16 mouse cellular contexts compared by ENCODE assay signal in the genomic region with DNA sequence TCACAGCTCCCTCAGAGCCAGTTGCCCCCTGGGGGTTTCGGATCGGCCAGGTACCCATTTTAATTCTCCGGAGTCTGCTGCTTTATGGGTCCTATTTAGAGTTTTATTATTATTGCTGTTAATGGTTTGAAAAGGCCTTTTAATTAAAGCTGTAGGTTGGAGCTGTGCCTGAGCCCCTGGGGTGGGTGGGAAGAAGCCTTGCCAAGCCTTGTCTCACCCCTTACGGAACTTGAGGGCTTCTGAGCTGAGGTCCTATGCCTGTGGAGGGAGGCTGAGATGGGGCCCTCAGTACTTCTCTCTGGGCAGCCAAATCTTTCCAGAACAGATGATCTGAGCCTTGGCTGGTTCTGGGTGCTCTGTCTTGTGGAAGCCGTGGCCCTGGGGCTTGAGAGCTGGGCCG. TPM values are rescaled to one million over a fixed set of nuclear protein-coding genes. Genes with fewer than 3 reads are reported as not detected.
DNase-seq lines count a peak whose midpoint lies in the region; ATAC-seq and TF ChIP-seq lines count a peak whose summit lies in the region.
"Had no signal": no experiment of that assay in that cellular context is flagged by ENCODE, and none has a peak within 500 bp of the region (broad histone marks: within the 10 kb centered on the region; RNA-seq: fewer than 3 reads in every experiment).

No protein-coding gene starts in this region.

- 39% methylated on average over 6 of the region's 6 CpGs for WGBS in forebrain, embryonic 16.5 days
- WGBS in forebrain, embryonic 11.5 days, result 69% methylated on average over 6 of the region's 6 CpGs
- whole genome bisulfite sequencing in olfactory bulb, adult 2 months, result 28% methylated on average over 6 of the region's 6 CpGs

- ATAC-seq in forebrain, embryonic 16.5 days, result peak; percentile 79
- ATAC-seq in forebrain, embryonic 11.5 days (replicated peaks; ENCODE audit: low FRiP score), result no peak
- ATAC-seq: intestine, embryonic 16.5 days had no signal

- no peak overlapping the region; the same call in 1 of the 2 replicates for H3K27ac ChIP-seq in forebrain, embryonic 16.5 days (ENCODE audit: low read length)
- H3K27ac ChIP-seq in forebrain, embryonic 11.5 days (ENCODE audit: low read depth, low read length), result no peak overlapping the region
- H3K27ac ChIP-seq in olfactory bulb, adult 2 months (ENCODE audit: insufficient read depth, low read depth, low read length), result 0 out of 2 replicates have a peak overlapping the region, but pooled peaks have one; percentile 4
- H3K27ac ChIP-seq: embryonic facial prominence, embryonic 12.5 days; heart, embryonic 13.5 days; hindbrain, embryonic 15.5 days had no signal

- DNase-seq in cerebellum, postnatal 25 days, result peak; percentile 23 to 57
- no peak for DNase-seq in cerebellum, adult 11 months
- DNase-seq in forebrain, embryonic 11.5 days (ENCODE audit: low spot score), result no peak
- DNase-seq: adrenal gland, adult 2 months; adrenal gland, postnatal 25 days; cerebellum, adult 18-20 months; gastrocnemius, postnatal 36 days; heart, adult 11 months; heart, postnatal 36 days had no signal

- H3K27me3 ChIP-seq in forebrain, embryonic 16.5 days (replicated peaks; ENCODE audit: control insufficient read depth, insufficient read depth, low read length), result no peaks in the 10 kb centered on the region
- H3K27me3 ChIP-seq in forebrain, embryonic 11.5 days (ENCODE audit: control insufficient read depth, insufficient read depth, low read length), result no peaks in the 10 kb centered on the region
- peaks cover 16% of the 10 kb centered on the region for H3K27me3 ChIP-seq in E14TG2a.4 (ENCODE audit: insufficient read depth, low read length)
- H3K27me3 ChIP-seq: embryonic facial prominence, embryonic 12.5 days; hindbrain, embryonic 15.5 days had no signal

- peaks cover 14% of the 10 kb centered on the region for H3K4me1 ChIP-seq in forebrain, embryonic 16.5 days (replicated peaks; ENCODE audit: control insufficient read depth, insufficient read depth, low read length)
- peaks cover 5% of the 10 kb centered on the region; the same call in 1 of the 2 replicates for H3K4me1 ChIP-seq in forebrain, embryonic 11.5 days (replicated peaks; ENCODE audit: control insufficient read depth, insufficient read depth, low read length)
- H3K4me1 ChIP-seq in E14TG2a.4 (replicated peaks; ENCODE audit: low read depth, low read length), result peaks cover 96% of the 10 kb centered on the region
- peaks cover 75% of the 10 kb centered on the region for H3K4me1 ChIP-seq in olfactory bulb, adult 2 months (ENCODE audit: control insufficient read depth, insufficient read depth, low read length)
- H3K4me1 ChIP-seq: embryonic facial prominence, embryonic 12.5 days; heart, embryonic 13.5 days had no signal

- H3K4me3 ChIP-seq in forebrain, embryonic 16.5 days (replicated peaks; ENCODE audit: low read length), result no peak overlapping the region
- H3K4me3 ChIP-seq in forebrain, embryonic 11.5 days (ENCODE audit: low read depth, low read length), result no peak overlapping the region
- peak overlapping the region; percentile 60; the same call in 1 of the 2 replicates for H3K4me3 ChIP-seq in E14TG2a.4 (replicated peaks; ENCODE audit: low read length)
- H3K4me3 ChIP-seq in olfactory bulb, adult 2 months (ENCODE audit: insufficient read depth, low read depth, low read length), result no peak overlapping the region
- H3K4me3 ChIP-seq: embryonic facial prominence, embryonic 12.5 days; heart, embryonic 13.5 days; hindbrain, embryonic 15.5 days had no signal

- no peaks in the 10 kb centered on the region for H3K36me3 ChIP-seq in forebrain, embryonic 16.5 days (ENCODE audit: control insufficient read depth, insufficient read depth)
- no peaks in the 10 kb centered on the region for H3K36me3 ChIP-seq in forebrain, embryonic 11.5 days (ENCODE audit: control insufficient read depth, insufficient read depth, low read length)
- H3K36me3 ChIP-seq in E14TG2a.4 (ENCODE audit: insufficient read depth, low read length), result no peaks in the 10 kb centered on the region
- H3K36me3 ChIP-seq: embryonic facial prominence, embryonic 12.5 days; heart, embryonic 13.5 days; hindbrain, embryonic 15.5 days had no signal

- no peaks in the 10 kb centered on the region for H3K9me3 ChIP-seq in forebrain, embryonic 16.5 days (ENCODE audit: control insufficient read depth, low read length)
- no peaks in the 10 kb centered on the region; the same call in 1 of the 2 replicates for H3K9me3 ChIP-seq in forebrain, embryonic 11.5 days (ENCODE audit: control insufficient read depth, low read length)
- H3K9me3 ChIP-seq in E14TG2a.4 (ENCODE audit: low read length), result no peaks in the 10 kb centered on the region
- H3K9me3 ChIP-seq: embryonic facial prominence, embryonic 12.5 days; heart, embryonic 13.5 days; hindbrain, embryonic 15.5 days had no signal

- no peak overlapping the region for H3K4me2 ChIP-seq in forebrain, embryonic 16.5 days (ENCODE audit: low read length)
- no peak overlapping the region for H3K4me2 ChIP-seq in forebrain, embryonic 11.5 days (ENCODE audit: low read depth, low read length, severe bottlenecking)
- H3K4me2 ChIP-seq: embryonic facial prominence, embryonic 12.5 days; heart, embryonic 13.5 days; hindbrain, embryonic 15.5 days had no signal

- TF ChIP-seq POLR2A in olfactory bulb, adult 2 months (IDR thresholded peaks at IDR 0.05; ENCODE audit: insufficient read depth, low read depth, low read length), result no peak

- TF ChIP-seq CTCF in E14TG2a.4 (conservative IDR thresholded peaks at IDR 0.05; ENCODE audit: low read length), result no peak
- no peak for TF ChIP-seq CTCF in olfactory bulb, adult 2 months (IDR thresholded peaks at IDR 0.05; ENCODE audit: insufficient read depth, low read depth, low read length)

- 0 out of 2 replicates have a peak overlapping the region, but pooled peaks have one; percentile 4 for H3K9ac ChIP-seq in forebrain, embryonic 16.5 days (replicated peaks; ENCODE audit: low read depth, low read length)
- H3K9ac ChIP-seq in forebrain, embryonic 11.5 days (ENCODE audit: low read length), result no peak overlapping the region
- H3K9ac ChIP-seq: embryonic facial prominence, embryonic 12.5 days; heart, embryonic 13.5 days; hindbrain, embryonic 15.5 days had no signal

RNA-seq across cellular contexts. Expression of gene Dlgap4, which starts 31.6 kb away (rescaled TPM):
- 342 and 361 TPM in 2 replicates for polyA plus RNA-seq in forebrain, embryonic 16.5 days (2015; fragmentation: Nextera tagmentation; extraction: Ambion mirVana)
- 140 and 163 TPM in 2 replicates for polyA plus RNA-seq in forebrain, embryonic 11.5 days (2014; fragmentation: Nextera tagmentation; extraction: Ambion mirVana)
- polyA plus RNA-seq in olfactory bulb, adult 2 months (2012; ENCODE audit: insufficient read depth, insufficient read length, low replicate concordance, missing spikeins), result not detected in 2 replicates

Comparison
In these comparisons a context has a peak if more than half of its experiments do, and no peak if none do; other contexts are left out.
1. DNase-seq: peak in cerebellum, postnatal 25 days (2 of 2); none in cerebellum, adult 11 months (single experiment) and forebrain, embryonic 11.5 days (single experiment).